ENCODE assay signal across 17 mouse cellular contexts in genomic region chr12:54283011-54283410, GRCm38 (mm10).
"Had no signal": no experiment of that assay in that cellular context is flagged by ENCODE, and none has a peak within 500 bp of the region (broad histone marks: within the 10 kb centered on the region; RNA-seq: fewer than 3 reads in every experiment).

No protein-coding gene starts in this region.

- DNase-seq: kidney, adult 8-10 months; kidney, postnatal 14 days; left cerebral cortex, postnatal 4 days; liver; right cerebral cortex, postnatal 25 days; spleen, adult 18-20 months; thymus, adult 18-20 months; thymus, postnatal 14 days had no signal

- H3K27me3 ChIP-seq: kidney, embryonic 15.5 days; limb, embryonic 13.5 days; liver, embryonic 12.5 days; liver, embryonic 15.5 days; midbrain, embryonic 12.5 days; stomach, embryonic 15.5 days had no signal

- H3K4me1 ChIP-seq: kidney, embryonic 15.5 days; liver, embryonic 12.5 days; liver, embryonic 15.5 days had no signal

- H3K4me2 ChIP-seq: kidney, embryonic 15.5 days; limb, embryonic 13.5 days; liver, embryonic 12.5 days; liver, embryonic 15.5 days; lung, embryonic 14.5 days; midbrain, embryonic 12.5 days; stomach, embryonic 15.5 days had no signal

- H3K4me3 ChIP-seq: kidney, embryonic 15.5 days; limb, embryonic 13.5 days; liver, embryonic 12.5 days; liver, embryonic 15.5 days; midbrain, embryonic 12.5 days; stomach, embryonic 15.5 days had no signal

- H3K9ac ChIP-seq: kidney, embryonic 15.5 days; limb, embryonic 13.5 days; liver, embryonic 12.5 days; liver, embryonic 15.5 days; lung, embryonic 14.5 days; midbrain, embryonic 12.5 days; stomach, embryonic 15.5 days had no signal

- H3K36me3 ChIP-seq: kidney, embryonic 15.5 days; limb, embryonic 13.5 days; liver, embryonic 12.5 days; liver, embryonic 15.5 days; midbrain, embryonic 12.5 days; stomach, embryonic 15.5 days had no signal

- ATAC-seq: intestine, postnatal 0 days; liver, embryonic 12.5 days; midbrain, embryonic 16.5 days had no signal

- H3K9me3 ChIP-seq: kidney, embryonic 15.5 days; limb, embryonic 13.5 days; liver, embryonic 12.5 days; liver, embryonic 15.5 days; midbrain, embryonic 12.5 days; stomach, embryonic 15.5 days had no signal

- H3K27ac ChIP-seq: kidney, embryonic 15.5 days; limb, embryonic 13.5 days; liver, embryonic 12.5 days; liver, embryonic 15.5 days; midbrain, embryonic 12.5 days; stomach, embryonic 15.5 days had no signal
